Mouse (Mus musculus) spleen, adult 18-20 months (tissue): ENCODE data around the gene Gm11007.
"Not testable (repeated sequence)": the region's sequence is repeated elsewhere in the genome, so short reads cannot be mapped to it uniquely, and the experiment has no call there.

ENCODE experiments used
- DNase-seq, 2 experiments: peaks; one replicate each; pipeline ENCODE4 v3.0.0; 2022; ENCODE audit warnings: mixed read lengths in 2 of 2

Gene Gm11007

GRCm38 (mm10) chr2:175643678-175644077 lies at the start of gene Gm11007:
TSS of gene Gm11007 (plus strand) at chr2:175643978.
- not testable (repeated sequence) for DNase-seq
